Mouse (Mus musculus): ENCODE results near the gene Jam3. TPM values are rescaled to one million over a fixed set of nuclear protein-coding genes. Genes with fewer than 3 reads are reported as not detected.

The Jam3 gene
- polyA plus RNA-seq, 1 experiment from 2014 or later = 54.8 TPM

DNA sequence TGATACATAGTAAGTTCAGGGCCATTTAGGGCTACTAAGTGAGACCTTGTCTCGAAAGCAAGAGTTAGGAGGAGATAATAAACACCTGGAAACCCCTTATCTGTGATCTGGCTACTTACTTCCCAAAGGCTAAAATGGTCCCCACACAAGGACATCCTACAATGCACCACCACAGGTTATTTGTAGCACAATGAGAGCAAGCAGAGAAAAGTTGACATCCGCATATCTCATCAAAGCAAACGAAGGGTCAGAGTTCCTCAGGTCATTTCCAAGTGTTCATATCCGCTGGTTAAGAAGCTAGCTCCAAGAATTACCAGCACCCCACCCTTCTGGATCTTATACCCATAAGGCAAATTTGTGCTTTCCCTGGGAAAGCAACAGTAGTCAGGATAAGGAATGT is 46.8 kb downstream of the Jam3 start:
- Histone ChIP-seq H3K27me3 (replicated peaks) (no peaks in the 10 kb centered on the region), H3K4me3 (replicated peaks) (no peak overlapping the region), H3K27ac (no peak overlapping the region), H3K9ac (no peak overlapping the region), H3K4me1 (peaks cover 11% of the 10 kb centered on the region; the same call in 1 of the 2 replicates), H3K4me2 (no peak overlapping the region), H3K36me3 (no peaks in the 10 kb centered on the region), H3K9me3 (no peaks in the 10 kb centered on the region)
- WGBS = 68% methylated on average over 4 of the region's 4 CpGs
- ATAC-seq (ENCODE audit: insufficient read depth, low FRiP score, low read depth) = no peak

DNA sequence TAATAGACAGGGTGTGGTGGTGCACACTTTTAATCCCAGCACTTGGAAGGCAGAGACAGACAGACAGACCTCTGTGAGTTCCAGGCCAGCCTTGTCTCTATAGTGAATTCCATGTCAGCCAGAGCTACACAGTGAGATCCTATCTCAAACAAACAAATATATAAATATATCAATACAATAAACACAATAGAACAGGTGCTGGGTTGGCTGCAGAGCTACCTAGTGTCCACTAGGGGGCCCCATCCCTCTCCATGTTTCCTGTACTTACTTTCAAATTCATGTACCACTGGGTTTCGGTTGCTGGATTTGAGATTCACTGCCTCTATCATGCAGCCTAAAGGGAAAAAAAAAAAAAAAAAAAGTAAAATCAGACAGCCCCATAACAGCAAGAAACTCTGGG is 49.1 kb downstream of the Jam3 start:
- no peak overlapping the region for H3K4me3 ChIP-seq (replicated peaks)
- H3K27me3 ChIP-seq (replicated peaks) = no peaks in the 10 kb centered on the region
- H3K27ac ChIP-seq = no peak overlapping the region
- peaks cover 11% of the 10 kb centered on the region; the same call in 1 of the 2 replicates for H3K4me1 ChIP-seq
- H3K9ac ChIP-seq = no peak overlapping the region
- 55% methylated on average over 1 of the region's 1 CpGs for WGBS
- H3K4me2 ChIP-seq = no peak overlapping the region
- H3K36me3 ChIP-seq = no peaks in the 10 kb centered on the region
- no peak for ATAC-seq (ENCODE audit: insufficient read depth, low FRiP score, low read depth)
- no peaks in the 10 kb centered on the region for H3K9me3 ChIP-seq

DNA sequence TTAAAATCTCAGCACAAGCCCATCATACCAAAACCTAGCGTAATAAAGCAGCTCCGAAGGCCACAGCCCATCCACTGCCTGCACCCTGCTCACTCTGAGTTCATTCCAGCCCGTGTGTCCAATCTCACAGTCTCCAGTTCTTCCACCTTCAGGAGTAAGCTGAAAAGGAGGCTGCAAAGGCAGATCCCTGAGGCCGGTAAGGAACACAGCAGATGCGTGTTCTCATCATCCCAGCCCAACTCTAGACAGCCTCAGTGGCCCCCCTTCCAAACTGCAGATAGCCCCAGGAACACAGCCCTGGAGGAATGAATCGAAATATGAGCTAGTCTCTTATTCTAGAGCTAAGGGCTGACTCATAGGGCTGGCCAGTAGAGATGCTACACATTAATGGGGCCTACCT is 53.8 kb downstream of the Jam3 start:
- H3K9me3 ChIP-seq = no peaks in the 10 kb centered on the region
- H3K4me2 ChIP-seq = no peak overlapping the region
- H3K27ac ChIP-seq = no peak overlapping the region
- WGBS = 83% methylated on average over 6 of the region's 6 CpGs
- H3K9ac ChIP-seq = no peak overlapping the region
- ATAC-seq (ENCODE audit: insufficient read depth, low FRiP score, low read depth) = no peak
- H3K4me3 ChIP-seq (replicated peaks) = no peak overlapping the region
- H3K36me3 ChIP-seq = 0 out of 2 replicates have a peak, but pooled peaks cover 4% of the 10 kb centered on the region
- H3K27me3 ChIP-seq (replicated peaks) = no peaks in the 10 kb centered on the region
- no peaks in the 10 kb centered on the region for H3K4me1 ChIP-seq

DNA sequence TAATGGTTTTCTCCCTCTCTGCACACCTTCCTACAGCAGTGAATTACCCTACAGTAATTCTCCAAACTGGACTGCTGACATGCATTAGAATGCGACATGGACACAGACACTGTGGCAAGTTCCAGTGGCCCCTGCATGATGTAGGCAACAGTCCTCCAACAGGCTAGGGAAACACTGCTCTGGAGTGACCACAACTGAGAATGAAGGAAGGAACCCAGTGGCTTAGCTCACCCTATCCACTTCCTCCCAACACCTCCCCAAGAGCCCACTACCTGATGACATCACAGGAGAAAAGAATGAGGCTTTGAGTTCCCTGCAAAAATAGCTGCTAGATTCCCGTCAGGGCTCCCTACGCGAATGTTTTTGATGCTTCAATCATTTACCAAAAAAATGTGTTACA is 55.7 kb downstream of the Jam3 start:
- no peak overlapping the region for H3K27ac ChIP-seq
- no peak overlapping the region for H3K4me2 ChIP-seq
- H3K4me3 ChIP-seq (replicated peaks) = no peak overlapping the region
- ATAC-seq (ENCODE audit: insufficient read depth, low FRiP score, low read depth) = no peak; the same call in 1 of the 2 replicates
- 71% methylated on average over 4 of the region's 4 CpGs for WGBS
- H3K9ac ChIP-seq = no peak overlapping the region
- no peaks in the 10 kb centered on the region for H3K9me3 ChIP-seq
- no peaks in the 10 kb centered on the region for H3K4me1 ChIP-seq
- H3K27me3 ChIP-seq (replicated peaks) = no peaks in the 10 kb centered on the region
- H3K36me3 ChIP-seq = peaks cover 10% of the 10 kb centered on the region

DNA sequence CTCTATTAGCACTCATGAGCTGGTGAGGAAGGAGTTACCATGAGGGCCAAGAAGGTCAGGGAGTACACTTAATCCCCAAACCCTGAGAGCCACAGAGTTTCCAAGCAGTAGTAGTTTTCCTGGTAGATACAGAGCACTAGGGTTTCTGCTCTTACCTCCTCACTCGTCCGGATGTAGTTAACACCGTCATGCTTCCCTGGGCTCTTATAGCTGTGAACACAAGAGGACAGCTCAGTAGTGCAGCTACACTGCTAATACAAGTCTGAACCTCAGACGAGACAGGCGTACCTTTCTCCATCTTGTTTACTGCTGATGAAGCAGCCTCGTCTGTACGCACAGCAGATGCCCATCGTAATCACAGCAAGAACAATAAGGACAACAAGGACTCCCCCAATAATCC is 56.7 kb downstream of the Jam3 start:
- Histone ChIP-seq H3K4me2 (no peak overlapping the region), H3K9ac (no peak overlapping the region), H3K4me1 (no peaks in the 10 kb centered on the region), H3K27me3 (replicated peaks) (no peaks in the 10 kb centered on the region), H3K4me3 (replicated peaks) (no peak overlapping the region), H3K36me3 (peaks cover 13% of the 10 kb centered on the region), H3K9me3 (no peaks in the 10 kb centered on the region), H3K27ac (no peak overlapping the region)
- no peak for ATAC-seq (ENCODE audit: insufficient read depth, low FRiP score, low read depth)
- 86% methylated on average over 8 of the region's 8 CpGs for WGBS

DNA sequence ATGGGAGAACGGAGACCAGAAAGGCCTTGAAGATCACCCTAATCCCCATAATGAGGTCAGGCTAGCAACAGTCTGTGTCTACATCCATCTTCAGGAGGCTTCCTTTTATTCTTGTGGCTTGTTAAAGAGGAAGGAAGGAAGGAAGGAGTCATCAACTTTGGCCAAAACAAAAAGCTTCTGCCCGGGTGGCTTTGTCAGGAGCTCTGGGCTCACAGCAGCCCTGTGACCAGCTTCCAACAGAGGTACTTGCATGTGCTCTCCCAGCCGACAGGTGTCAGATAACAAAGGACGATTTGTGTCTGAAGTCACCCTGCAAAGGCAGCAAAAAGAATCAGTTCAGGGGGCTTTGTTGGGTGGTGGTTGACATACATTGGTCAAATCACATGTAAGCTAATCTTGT is 57.1 kb downstream of the Jam3 start:
- no peak overlapping the region for H3K9ac ChIP-seq
- WGBS = 46% methylated on average over 4 of the region's 4 CpGs
- H3K27ac ChIP-seq = no peak overlapping the region
- no peaks in the 10 kb centered on the region for H3K9me3 ChIP-seq
- H3K4me2 ChIP-seq = no peak overlapping the region
- no peak for ATAC-seq (ENCODE audit: insufficient read depth, low FRiP score, low read depth)
- no peaks in the 10 kb centered on the region for H3K27me3 ChIP-seq (replicated peaks)
- peaks cover 14% of the 10 kb centered on the region for H3K36me3 ChIP-seq
- no peaks in the 10 kb centered on the region for H3K4me1 ChIP-seq
- H3K4me3 ChIP-seq (replicated peaks) = no peak overlapping the region

DNA sequence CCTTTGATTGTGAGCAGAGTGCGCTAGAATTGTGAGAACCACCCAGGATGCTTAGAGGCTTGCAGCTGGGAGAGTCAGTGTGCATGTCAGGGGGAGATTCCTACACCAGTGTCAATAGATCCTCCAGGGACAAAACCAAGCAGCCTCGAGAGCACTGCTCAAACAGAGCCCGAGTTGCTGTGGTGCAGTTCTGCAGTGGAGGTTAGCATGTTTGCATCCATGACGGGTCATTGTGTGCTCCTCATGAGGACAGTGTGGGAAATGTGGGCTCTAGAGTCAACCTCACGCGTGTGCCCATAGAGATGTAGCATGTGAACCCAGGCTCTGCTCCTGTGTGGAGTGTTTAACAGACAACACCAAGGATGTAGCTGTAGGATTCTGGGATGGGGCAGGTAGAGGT is 62.3 kb downstream of the Jam3 start:
- ATAC-seq (ENCODE audit: insufficient read depth, low FRiP score, low read depth) = no peak
- H3K27me3 ChIP-seq (replicated peaks) = no peaks in the 10 kb centered on the region
- H3K4me1 ChIP-seq = no peaks in the 10 kb centered on the region
- no peak overlapping the region for H3K9ac ChIP-seq
- no peak overlapping the region for H3K4me3 ChIP-seq (replicated peaks)
- H3K9me3 ChIP-seq = no peaks in the 10 kb centered on the region
- peaks cover 25% of the 10 kb centered on the region for H3K36me3 ChIP-seq
- 89% methylated on average over 6 of the region's 6 CpGs for WGBS
- H3K27ac ChIP-seq = no peak overlapping the region
- no peak overlapping the region for H3K4me2 ChIP-seq

DNA sequence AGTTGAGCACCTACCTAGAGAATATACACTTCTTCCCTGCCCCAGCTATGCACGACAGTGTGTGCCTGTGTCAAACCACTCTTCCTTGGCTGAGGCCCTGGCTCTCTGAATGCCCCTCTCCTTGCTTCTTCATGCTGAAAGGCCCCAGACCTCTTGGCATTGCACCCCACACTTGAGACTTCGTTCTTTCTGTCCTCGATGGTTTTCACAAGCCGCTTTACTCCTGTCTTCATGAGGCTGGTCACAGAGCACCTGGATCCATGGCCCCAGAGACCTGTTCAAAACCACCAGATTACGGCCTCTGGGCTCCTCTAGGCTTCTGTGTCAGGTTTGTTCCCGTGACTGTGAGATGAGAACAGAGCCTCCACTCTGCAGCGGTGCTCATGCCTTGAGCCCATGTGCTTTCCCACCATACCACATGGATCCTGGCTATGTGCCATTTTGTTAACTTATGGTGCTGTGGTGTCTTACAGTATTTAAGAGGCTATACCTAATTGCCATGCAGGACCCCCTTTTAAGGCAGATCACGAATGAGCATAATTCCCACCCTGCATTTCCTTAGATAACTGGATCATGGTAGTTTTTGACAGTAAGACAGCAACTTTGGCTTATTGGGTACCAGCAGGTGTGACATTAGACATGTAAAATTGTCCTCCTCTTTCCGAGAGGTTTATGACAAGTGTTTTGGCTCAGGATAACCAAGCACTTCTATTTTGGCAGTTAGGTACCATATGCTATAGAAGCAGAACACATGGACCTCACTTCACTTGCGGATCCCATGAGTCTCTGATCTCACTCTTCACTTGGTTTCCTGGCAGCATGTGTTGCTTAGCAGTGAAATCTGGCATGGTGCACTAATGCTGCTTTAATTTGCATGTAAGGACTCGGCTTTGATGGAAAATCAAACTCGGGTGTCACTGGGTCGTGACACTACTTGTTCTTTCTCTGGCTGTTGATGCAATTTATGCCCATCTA is 64.1 kb downstream of the Jam3 start:
- H3K9me3 ChIP-seq = no peaks in the 10 kb centered on the region
- no peak for ATAC-seq (ENCODE audit: insufficient read depth, low FRiP score, low read depth)
- H3K4me3 ChIP-seq (replicated peaks) = no peak overlapping the region
- no peak overlapping the region for H3K27ac ChIP-seq
- no peak overlapping the region for H3K9ac ChIP-seq
- no peaks in the 10 kb centered on the region for H3K4me1 ChIP-seq
- H3K4me2 ChIP-seq = no peak overlapping the region
- 92% methylated on average over 13 of the region's 13 CpGs for WGBS
- no peaks in the 10 kb centered on the region for H3K27me3 ChIP-seq (replicated peaks)
- H3K36me3 ChIP-seq = peaks cover 36% of the 10 kb centered on the region

DNA sequence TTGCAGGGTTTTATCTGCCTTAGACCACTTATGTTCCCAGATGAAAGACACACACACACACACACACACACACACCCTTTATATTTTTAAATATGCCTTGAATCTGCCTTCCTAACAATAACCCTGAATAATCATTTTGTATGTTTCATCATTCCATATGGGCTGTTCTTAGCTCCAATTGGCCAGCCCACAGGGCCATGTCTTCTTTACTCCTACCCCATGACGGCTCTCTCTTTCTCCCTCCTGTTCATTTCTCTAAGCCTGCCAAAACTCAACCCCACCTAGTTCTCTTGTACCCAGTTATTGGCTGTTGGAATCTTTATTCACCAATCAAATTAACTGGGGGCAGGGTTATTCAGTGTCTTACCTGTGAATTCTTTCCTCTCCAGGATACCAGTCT is 65.1 kb downstream of the Jam3 start:
- Histone ChIP-seq H3K4me1 (no peaks in the 10 kb centered on the region), H3K4me3 (replicated peaks) (no peak overlapping the region), H3K9me3 (no peaks in the 10 kb centered on the region), H3K9ac (no peak overlapping the region), H3K4me2 (no peak overlapping the region), H3K27me3 (replicated peaks) (no peaks in the 10 kb centered on the region), H3K27ac (no peak overlapping the region), H3K36me3 (peaks cover 33% of the 10 kb centered on the region)
- WGBS = 85% methylated on average over 1 of the region's 1 CpGs
- no peak for ATAC-seq (ENCODE audit: insufficient read depth, low FRiP score, low read depth)

DNA sequence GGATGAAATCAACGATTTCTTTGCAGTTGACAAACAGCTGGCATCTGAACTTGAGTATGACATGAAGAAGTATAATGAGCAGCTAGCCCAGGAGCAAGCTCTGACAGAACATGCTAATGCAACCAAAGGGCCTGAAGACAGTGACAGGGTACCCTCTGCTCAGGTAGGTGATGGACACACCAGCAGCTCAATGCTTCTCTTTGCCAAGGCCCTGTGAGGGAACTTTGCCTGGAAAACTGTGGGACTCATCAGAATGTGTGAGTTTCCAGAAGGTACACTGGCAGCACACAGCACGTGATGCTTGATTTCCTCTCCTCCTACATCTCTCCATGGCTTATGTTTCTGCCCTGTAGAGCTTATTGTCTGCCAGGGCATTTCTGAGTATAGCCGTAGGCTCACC is 67.8 kb downstream of the Jam3 start:
- Histone ChIP-seq H3K36me3 (peaks cover 37% of the 10 kb centered on the region), H3K4me1 (no peaks in the 10 kb centered on the region), H3K4me3 (replicated peaks) (no peak overlapping the region), H3K9ac (no peak overlapping the region), H3K9me3 (no peaks in the 10 kb centered on the region), H3K4me2 (no peak overlapping the region), H3K27me3 (replicated peaks) (no peaks in the 10 kb centered on the region), H3K27ac (no peak overlapping the region)
- WGBS = 84% methylated on average over 3 of the region's 3 CpGs
- ATAC-seq (ENCODE audit: insufficient read depth, low FRiP score, low read depth) = no peak

DNA sequence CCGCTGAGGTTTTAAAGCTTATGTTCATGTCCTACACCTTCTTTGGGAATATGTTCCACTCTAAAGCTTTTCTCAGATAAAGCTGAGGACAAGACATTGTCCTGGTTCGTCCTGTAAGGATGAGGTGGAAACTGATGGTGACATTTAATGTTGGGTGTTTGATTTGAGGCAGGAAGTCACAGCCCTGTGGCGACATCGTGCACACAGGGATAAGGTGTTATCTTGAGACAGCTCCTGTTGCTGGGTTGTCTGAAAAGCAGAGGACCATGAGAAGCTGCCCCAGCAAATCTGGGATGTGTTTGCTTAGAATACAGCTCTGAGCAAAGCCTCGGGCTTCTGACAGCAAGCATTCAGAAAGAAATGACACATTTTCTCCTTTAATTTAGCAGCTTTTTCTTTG is 69.0 kb downstream of the Jam3 start:
- ATAC-seq (ENCODE audit: insufficient read depth, low FRiP score, low read depth) = no peak
- H3K36me3 ChIP-seq = peaks cover 37% of the 10 kb centered on the region
- 85% methylated on average over 5 of the region's 5 CpGs for WGBS

DNA sequence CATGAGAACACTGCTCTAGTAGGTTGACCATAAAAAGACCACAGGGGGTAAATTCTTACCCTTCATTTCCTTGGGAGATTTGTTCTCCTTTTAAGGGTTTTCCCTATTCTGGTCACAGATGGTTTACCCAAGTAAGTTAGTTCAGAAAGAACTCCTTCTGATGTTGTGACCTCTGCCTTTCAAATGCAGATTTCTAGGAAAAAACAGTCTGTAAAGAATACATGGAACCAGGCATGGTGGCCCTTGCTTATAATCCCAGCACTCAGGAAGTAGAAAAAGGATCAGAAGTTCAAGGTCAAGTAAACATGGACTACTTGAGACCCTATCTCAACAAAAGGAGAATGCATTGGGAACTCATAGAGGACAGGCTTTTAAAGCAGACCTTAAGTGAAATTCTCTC is 79.4 kb downstream of the Jam3 start:
- Histone ChIP-seq H3K27ac (no peak overlapping the region), H3K4me2 (no peak overlapping the region), H3K27me3 (replicated peaks) (no peaks in the 10 kb centered on the region), H3K9ac (no peak overlapping the region), H3K9me3 (no peaks in the 10 kb centered on the region), H3K4me1 (no peaks in the 10 kb centered on the region), H3K4me3 (replicated peaks) (no peak overlapping the region), H3K36me3 (peaks cover 24% of the 10 kb centered on the region)
- no peak for ATAC-seq (ENCODE audit: insufficient read depth, low FRiP score, low read depth)

More for the DNA sequence above, 69.0 kb downstream of the Jam3 start:
- Histone ChIP-seq H3K4me1 (no peaks in the 10 kb centered on the region), H3K27ac (no peak overlapping the region), H3K9me3 (no peaks in the 10 kb centered on the region), H3K9ac (no peak overlapping the region), H3K27me3 (replicated peaks) (no peaks in the 10 kb centered on the region), H3K4me3 (replicated peaks) (no peak overlapping the region), H3K4me2 (no peak overlapping the region)
